11 mouse cellular contexts compared by ENCODE assay signal in genomic region chr19:38709376-38709775, GRCm38 (mm10).
DNase-seq lines count a peak whose midpoint lies in the region; ATAC-seq and TF ChIP-seq lines count a peak whose summit lies in the region.
"Had no signal": no experiment of that assay in that cellular context is flagged by ENCODE, and none has a peak within 500 bp of the region (broad histone marks: within the 10 kb centered on the region; RNA-seq: fewer than 3 reads in every experiment).

No protein-coding gene starts in this region.

- no peak overlapping the region for H3K4me3 ChIP-seq in intestine, postnatal 0 days (ENCODE audit: low read depth, low read length)
- H3K4me3 ChIP-seq in intestine, embryonic 16.5 days (ENCODE audit: low read length) = no peak overlapping the region
- no peak overlapping the region for H3K4me3 ChIP-seq in intestine, embryonic 15.5 days (replicated peaks)
- H3K4me3 ChIP-seq: lung, embryonic 15.5 days; neural tube, embryonic 12.5 days; stomach, embryonic 15.5 days had no signal

- no peaks in the 10 kb centered on the region for H3K36me3 ChIP-seq in intestine, postnatal 0 days (ENCODE audit: control insufficient read depth, insufficient read depth)
- H3K36me3 ChIP-seq in intestine, embryonic 16.5 days (ENCODE audit: control insufficient read depth, insufficient read depth, low read length) = no peaks in the 10 kb centered on the region
- no peaks in the 10 kb centered on the region for H3K36me3 ChIP-seq in intestine, embryonic 15.5 days
- H3K36me3 ChIP-seq: lung, embryonic 15.5 days; stomach, embryonic 15.5 days had no signal

- TF ChIP-seq CTCF in intestine, postnatal 0 days (IDR thresholded peaks at IDR 0.05; ENCODE audit: low read depth) = peak; percentile 75

- H3K27me3 ChIP-seq in intestine, postnatal 0 days (replicated peaks; ENCODE audit: control insufficient read depth, insufficient read depth, low read length) = no peaks in the 10 kb centered on the region
- no peaks in the 10 kb centered on the region for H3K27me3 ChIP-seq in intestine, embryonic 16.5 days (replicated peaks; ENCODE audit: control insufficient read depth, insufficient read depth, low read length)
- H3K27me3 ChIP-seq in intestine, embryonic 15.5 days (replicated peaks) = no peaks in the 10 kb centered on the region
- H3K27me3 ChIP-seq: lung, embryonic 15.5 days; neural tube, embryonic 12.5 days; stomach, embryonic 15.5 days had no signal

- H3K4me2 ChIP-seq in intestine, postnatal 0 days (replicated peaks; ENCODE audit: low read depth) = no peak overlapping the region
- H3K4me2 ChIP-seq in intestine, embryonic 16.5 days (ENCODE audit: low read depth, low read length) = no peak overlapping the region
- no peak overlapping the region for H3K4me2 ChIP-seq in intestine, embryonic 15.5 days (replicated peaks)
- H3K4me2 ChIP-seq: lung, embryonic 15.5 days; neural tube, embryonic 12.5 days; stomach, embryonic 15.5 days had no signal

- 80% methylated on average over 2 of the region's 2 CpGs for WGBS in intestine, postnatal 0 days
- WGBS in intestine, embryonic 16.5 days = 82% methylated on average over 2 of the region's 2 CpGs
- 88% methylated on average over 2 of the region's 2 CpGs for WGBS in intestine, embryonic 15.5 days

- H3K9ac ChIP-seq in intestine, postnatal 0 days (ENCODE audit: low read depth, low read length) = no peak overlapping the region
- no peak overlapping the region for H3K9ac ChIP-seq in intestine, embryonic 16.5 days (ENCODE audit: low read depth, low read length)
- H3K9ac ChIP-seq in intestine, embryonic 15.5 days = no peak overlapping the region
- H3K9ac ChIP-seq: lung, embryonic 15.5 days; neural tube, embryonic 12.5 days; stomach, embryonic 15.5 days had no signal

- intact Hi-C loops in heart, postnatal 14 days (cut with DNase I) = loop anchor here (2.0 to 5.0 kb wide), 2 partner anchors 143 to 282 kb away; no protein-coding TSS in a partner anchor

- ATAC-seq in intestine, postnatal 0 days = no peak
- no peak for ATAC-seq in intestine, embryonic 16.5 days
- ATAC-seq in intestine, embryonic 15.5 days = no peak

- H3K27ac ChIP-seq in intestine, postnatal 0 days (ENCODE audit: low read depth, low read length) = no peak overlapping the region
- no peak overlapping the region for H3K27ac ChIP-seq in intestine, embryonic 16.5 days (ENCODE audit: low read length)
- H3K27ac ChIP-seq in intestine, embryonic 15.5 days = no peak overlapping the region
- H3K27ac ChIP-seq: lung, embryonic 15.5 days; neural tube, embryonic 12.5 days; stomach, embryonic 15.5 days had no signal

- peak; percentile 34 for DNase-seq in urinary bladder, postnatal 14 days (ENCODE audit: low spot score)
- no peak for DNase-seq in urinary bladder, adult 2 months (ENCODE audit: low spot score)
- peak; percentile 44 to 65 for DNase-seq in heart, postnatal 14 days
- no peak for DNase-seq in spleen, postnatal 36 days (ENCODE audit: low spot score in 2 of 2)
- DNase-seq: cerebellum, adult 9-10 months had no signal

- H3K9me3 ChIP-seq in intestine, postnatal 0 days (ENCODE audit: control insufficient read depth) = no peaks in the 10 kb centered on the region
- H3K9me3 ChIP-seq in intestine, embryonic 16.5 days (ENCODE audit: control insufficient read depth, low read length) = no peaks in the 10 kb centered on the region
- H3K9me3 ChIP-seq in intestine, embryonic 15.5 days = no peaks in the 10 kb centered on the region
- H3K9me3 ChIP-seq: lung, embryonic 15.5 days; neural tube, embryonic 12.5 days; stomach, embryonic 15.5 days had no signal

- no peaks in the 10 kb centered on the region for H3K4me1 ChIP-seq in intestine, postnatal 0 days (replicated peaks; ENCODE audit: control insufficient read depth, insufficient read depth, low read length)
- no peaks in the 10 kb centered on the region for H3K4me1 ChIP-seq in intestine, embryonic 16.5 days (ENCODE audit: control insufficient read depth, insufficient read depth, low read length)
- no peaks in the 10 kb centered on the region for H3K4me1 ChIP-seq in intestine, embryonic 15.5 days (replicated peaks)
- H3K4me1 ChIP-seq: lung, embryonic 15.5 days; neural tube, embryonic 12.5 days; stomach, embryonic 15.5 days had no signal

Comparison
In these comparisons a context has a peak if more than half of its experiments do, and no peak if none do; other contexts are left out.
1. DNase-seq: peak in urinary bladder, postnatal 14 days (single experiment) and heart, postnatal 14 days (2 of 2); none in urinary bladder, adult 2 months (single experiment) and spleen, postnatal 36 days (0 of 2).